Mouse (Mus musculus): ENCODE data around the gene Cdk14. TPM values are rescaled to one million over a fixed set of nuclear protein-coding genes. Genes with fewer than 3 reads are reported as not detected.

The Cdk14 gene
- polyA plus RNA-seq, 1 experiment from 2014 or later: 42.2 TPM

- no peaks in the 10 kb centered on the region for H3K4me1 ChIP-seq
- H3K9ac ChIP-seq (replicated peaks): no peak overlapping the region
- no peaks in the 10 kb centered on the region for H3K9me3 ChIP-seq (replicated peaks)
- no peaks in the 10 kb centered on the region for H3K36me3 ChIP-seq
- no peak overlapping the region for H3K4me2 ChIP-seq
- no peak overlapping the region for H3K27ac ChIP-seq (replicated peaks)
- 96% methylated on average over 2 of the region's 2 CpGs for WGBS
- H3K27me3 ChIP-seq (replicated peaks): no peaks in the 10 kb centered on the region
- ATAC-seq (ENCODE audit: low FRiP score): no peak
- H3K4me3 ChIP-seq (replicated peaks): no peak overlapping the region
Observed at GRCm38 (mm10) chr5:5305286-5305685, 114.8 kb downstream of the Cdk14 start.

- Histone ChIP-seq H3K4me1 (no peaks in the 10 kb centered on the region), H3K9me3 (replicated peaks) (no peaks in the 10 kb centered on the region), H3K27ac (replicated peaks) (no peak overlapping the region), H3K4me3 (replicated peaks) (no peak overlapping the region), H3K36me3 (no peaks in the 10 kb centered on the region), H3K9ac (replicated peaks) (no peak overlapping the region), H3K27me3 (replicated peaks) (no peaks in the 10 kb centered on the region), H3K4me2 (no peak overlapping the region)
- WGBS: 94% methylated on average over 8 of the region's 8 CpGs
- ATAC-seq (ENCODE audit: low FRiP score): no peak
Observed at GRCm38 (mm10) chr5:5303102-5303670, 116.9 kb downstream of the Cdk14 start.

- H3K4me1 ChIP-seq: no peaks in the 10 kb centered on the region
- no peak overlapping the region for H3K4me2 ChIP-seq
- WGBS: 94% methylated on average over 12 of the region's 12 CpGs
- no peaks in the 10 kb centered on the region for H3K9me3 ChIP-seq (replicated peaks)
- no peak overlapping the region for H3K9ac ChIP-seq (replicated peaks)
- H3K27ac ChIP-seq (replicated peaks): no peak overlapping the region
- H3K27me3 ChIP-seq (replicated peaks): no peaks in the 10 kb centered on the region
- ATAC-seq (ENCODE audit: low FRiP score): no peak
- no peaks in the 10 kb centered on the region for H3K36me3 ChIP-seq
- H3K4me3 ChIP-seq (replicated peaks): no peak overlapping the region
Observed at GRCm38 (mm10) chr5:5301571-5302079, 118.5 kb downstream of the Cdk14 start.

GRCm38 (mm10) chr5:5300998-5301397 lies 119.1 kb downstream of the Cdk14 start:
- H3K9me3 ChIP-seq (replicated peaks): no peaks in the 10 kb centered on the region
- WGBS: 60% methylated on average over 2 of the region's 2 CpGs

GRCm38 (mm10) chr5:5300290-5300689 lies 119.8 kb downstream of the Cdk14 start:
- H3K27ac ChIP-seq (replicated peaks): no peak overlapping the region
- no peak overlapping the region for H3K4me2 ChIP-seq
- no peaks in the 10 kb centered on the region for H3K27me3 ChIP-seq (replicated peaks)
- no peaks in the 10 kb centered on the region for H3K36me3 ChIP-seq
- WGBS: 50% methylated on average over 1 of the region's 1 CpGs
- H3K4me3 ChIP-seq (replicated peaks): no peak overlapping the region
- H3K9ac ChIP-seq (replicated peaks): no peak overlapping the region
- no peaks in the 10 kb centered on the region for H3K9me3 ChIP-seq (replicated peaks)
- no peak for ATAC-seq (ENCODE audit: low FRiP score)
- H3K4me1 ChIP-seq: no peaks in the 10 kb centered on the region

More at GRCm38 (mm10) chr5:5300998-5301397, 119.1 kb downstream of the Cdk14 start:
- no peaks in the 10 kb centered on the region for H3K27me3 ChIP-seq (replicated peaks)
- no peak overlapping the region for H3K9ac ChIP-seq (replicated peaks)
- no peak for ATAC-seq (ENCODE audit: low FRiP score)
- no peaks in the 10 kb centered on the region for H3K4me1 ChIP-seq
- no peak overlapping the region for H3K4me3 ChIP-seq (replicated peaks)
- H3K36me3 ChIP-seq: no peaks in the 10 kb centered on the region
- no peak overlapping the region for H3K27ac ChIP-seq (replicated peaks)
- no peak overlapping the region for H3K4me2 ChIP-seq

- ATAC-seq (ENCODE audit: low FRiP score): no peak
- H3K4me3 ChIP-seq (replicated peaks): no peak overlapping the region
- no peaks in the 10 kb centered on the region for H3K27me3 ChIP-seq (replicated peaks)
- no peaks in the 10 kb centered on the region for H3K9me3 ChIP-seq (replicated peaks)
- H3K4me1 ChIP-seq: no peaks in the 10 kb centered on the region
- no peaks in the 10 kb centered on the region for H3K36me3 ChIP-seq
- no peak overlapping the region for H3K9ac ChIP-seq (replicated peaks)
- WGBS: 81% methylated on average over 7 of the region's 7 CpGs
- H3K27ac ChIP-seq (replicated peaks): no peak overlapping the region
- H3K4me2 ChIP-seq: no peak overlapping the region
Observed at GRCm38 (mm10) chr5:5297222-5297621, 122.9 kb downstream of the Cdk14 start.

GRCm38 (mm10) chr5:5296773-5297172 lies 123.3 kb downstream of the Cdk14 start:
- Histone ChIP-seq H3K9me3 (replicated peaks) (no peaks in the 10 kb centered on the region), H3K36me3 (no peaks in the 10 kb centered on the region), H3K9ac (replicated peaks) (no peak overlapping the region), H3K4me3 (replicated peaks) (no peak overlapping the region), H3K27ac (replicated peaks) (no peak overlapping the region), H3K4me1 (no peaks in the 10 kb centered on the region), H3K4me2 (no peak overlapping the region), H3K27me3 (replicated peaks) (no peaks in the 10 kb centered on the region)
- ATAC-seq (ENCODE audit: low FRiP score): no peak

GRCm38 (mm10) chr5:5292830-5293542 lies 127.1 kb downstream of the Cdk14 start:
- no peak for ATAC-seq (ENCODE audit: low FRiP score)
- Histone ChIP-seq H3K27me3 (replicated peaks) (no peaks in the 10 kb centered on the region), H3K4me2 (no peak overlapping the region), H3K9ac (replicated peaks) (no peak overlapping the region), H3K4me1 (no peaks in the 10 kb centered on the region), H3K4me3 (replicated peaks) (no peak overlapping the region), H3K9me3 (replicated peaks) (no peaks in the 10 kb centered on the region), H3K36me3 (no peaks in the 10 kb centered on the region), H3K27ac (replicated peaks) (no peak overlapping the region)
- 84% methylated on average over 8 of the region's 8 CpGs for WGBS

GRCm38 (mm10) chr5:5291321-5291991 lies 128.7 kb downstream of the Cdk14 start:
- H3K4me1 ChIP-seq: no peaks in the 10 kb centered on the region
- no peaks in the 10 kb centered on the region for H3K27me3 ChIP-seq (replicated peaks)
- no peak overlapping the region for H3K4me2 ChIP-seq
- H3K4me3 ChIP-seq (replicated peaks): no peak overlapping the region
- no peaks in the 10 kb centered on the region for H3K9me3 ChIP-seq (replicated peaks)
- H3K9ac ChIP-seq (replicated peaks): no peak overlapping the region
- ATAC-seq (ENCODE audit: low FRiP score): 0 out of 2 replicates have a peak, but pooled peaks have one; percentile 26
- WGBS: 56% methylated on average over 6 of the region's 6 CpGs
- no peaks in the 10 kb centered on the region for H3K36me3 ChIP-seq
- H3K27ac ChIP-seq (replicated peaks): no peak overlapping the region

GRCm38 (mm10) chr5:5290714-5291113 lies 129.4 kb downstream of the Cdk14 start:
- H3K4me2 ChIP-seq: no peak overlapping the region
- H3K36me3 ChIP-seq: no peaks in the 10 kb centered on the region
- H3K27ac ChIP-seq (replicated peaks): no peak overlapping the region
- no peak for ATAC-seq (ENCODE audit: low FRiP score)
- no peaks in the 10 kb centered on the region for H3K27me3 ChIP-seq (replicated peaks)
- no peak overlapping the region for H3K9ac ChIP-seq (replicated peaks)
- H3K9me3 ChIP-seq (replicated peaks): no peaks in the 10 kb centered on the region
- 72% methylated on average over 4 of the region's 4 CpGs for WGBS
- no peak overlapping the region for H3K4me3 ChIP-seq (replicated peaks)
- H3K4me1 ChIP-seq: no peaks in the 10 kb centered on the region

GRCm38 (mm10) chr5:5285876-5286275 lies 134.2 kb downstream of the Cdk14 start:
- Histone ChIP-seq H3K27me3 (replicated peaks) (no peaks in the 10 kb centered on the region), H3K27ac (replicated peaks) (no peak overlapping the region), H3K4me3 (replicated peaks) (no peak overlapping the region), H3K4me2 (no peak overlapping the region), H3K4me1 (no peaks in the 10 kb centered on the region), H3K36me3 (no peaks in the 10 kb centered on the region), H3K9me3 (replicated peaks) (no peaks in the 10 kb centered on the region), H3K9ac (replicated peaks) (no peak overlapping the region)
- no peak for ATAC-seq (ENCODE audit: low FRiP score)
- 88% methylated on average over 3 of the region's 3 CpGs for WGBS

- Histone ChIP-seq H3K4me1 (no peaks in the 10 kb centered on the region), H3K9ac (replicated peaks) (no peak overlapping the region), H3K36me3 (no peaks in the 10 kb centered on the region), H3K27ac (replicated peaks) (no peak overlapping the region), H3K9me3 (replicated peaks) (no peaks in the 10 kb centered on the region), H3K4me2 (no peak overlapping the region), H3K4me3 (replicated peaks) (no peak overlapping the region), H3K27me3 (replicated peaks) (no peaks in the 10 kb centered on the region)
- 93% methylated on average over 5 of the region's 5 CpGs for WGBS
- ATAC-seq (ENCODE audit: low FRiP score): no peak
Observed at GRCm38 (mm10) chr5:5284531-5284930, 135.6 kb downstream of the Cdk14 start.

All from neural tube, embryonic 15.5 days (tissue).